Mouse (Mus musculus): ENCODE data around the gene Zfp931. TPM values are rescaled to one million over a fixed set of nuclear protein-coding genes. Genes with fewer than 3 reads are reported as not detected.
A peak's percentile ranks its signal among the peaks of the same experiment; 100 is the strongest.
"Not testable (repeated sequence)": the region's sequence is repeated elsewhere in the genome, so short reads cannot be mapped to it uniquely, and the experiment has no call there.

The Zfp931 gene
- total RNA-seq (2021) = 10 to 100 TPM; 19.0 to 23.8 TPM
- long read RNA-seq, transcript Zfp931-201 (3 exons, 1,372 nt) = major isoform, 18 of 23 reads
- long read RNA-seq, partial matches to known transcripts = 0 of 23 reads
- long read RNA-seq, other reads (novel, unspliced or antisense) = 4 of 23 reads

DNA sequence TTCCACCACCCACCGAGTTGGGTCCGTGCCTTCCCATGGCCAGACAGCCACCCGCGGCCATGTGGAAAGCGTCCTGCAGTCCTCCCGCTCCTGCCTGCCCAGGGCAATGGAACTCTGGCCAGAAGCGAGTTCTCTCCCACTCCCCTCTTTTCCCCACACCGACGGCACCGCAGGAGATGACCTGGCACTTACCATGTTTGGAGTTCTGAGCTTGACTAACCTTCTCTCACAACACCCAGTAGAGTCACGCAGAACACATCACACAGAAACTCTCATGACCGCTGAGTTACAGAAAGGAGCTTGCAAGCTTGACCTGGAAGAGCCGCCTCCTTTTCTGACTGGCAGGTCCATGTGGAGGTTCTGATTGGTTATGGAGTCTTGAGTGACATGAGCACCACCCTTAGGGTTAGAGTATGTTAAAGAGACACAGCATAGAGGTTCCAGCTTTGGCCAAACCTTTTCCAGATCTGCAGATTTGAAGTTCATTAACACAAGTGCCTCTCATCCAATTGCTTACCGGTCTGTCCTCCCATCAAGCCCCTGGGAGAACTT, at the start of gene Zfp931:
TSS of gene Zfp931 (minus strand) at position 311 of the 552 bp plus-strand sequence.
- not testable (repeated sequence) for DNase-seq (ENCODE audit: low spot score in 2 of 2)

DNA sequence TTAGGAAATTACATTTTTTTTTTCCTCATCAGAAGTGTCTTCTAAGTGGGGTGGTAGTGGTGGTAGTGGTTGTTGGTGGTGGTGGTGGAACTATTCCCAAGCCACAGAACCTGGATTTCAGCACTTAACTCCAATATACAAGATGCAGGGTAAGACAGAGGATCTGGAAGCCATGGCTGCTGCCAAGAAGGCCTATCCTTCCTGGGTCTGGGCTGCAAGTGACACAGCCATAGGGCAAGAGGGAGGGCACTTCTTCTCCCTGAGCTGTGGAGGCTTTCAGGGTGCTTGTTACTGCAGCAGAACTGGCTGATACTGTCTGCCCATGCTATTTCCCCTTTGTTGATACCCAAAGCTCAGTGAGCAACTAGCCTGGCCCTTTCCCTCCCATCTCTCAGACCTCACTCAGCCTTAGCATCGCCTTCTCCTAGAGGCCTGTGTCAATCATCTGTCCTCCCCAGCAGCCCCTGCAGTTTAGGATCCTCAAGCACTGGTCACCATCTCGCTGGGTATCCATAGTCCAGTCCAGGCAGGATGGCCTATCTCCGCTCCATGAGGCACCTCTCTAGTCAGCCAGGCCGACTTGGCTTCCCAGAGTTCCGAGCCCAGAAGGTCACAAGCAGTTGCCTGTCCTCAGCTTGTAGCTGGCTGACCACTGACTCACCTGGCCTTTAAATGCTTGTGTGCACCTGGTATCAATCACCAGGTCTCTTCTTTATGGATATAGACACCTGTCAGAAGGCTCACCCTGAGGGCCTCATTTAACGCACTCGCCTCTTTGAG, 48.0 kb upstream of the Zfp931 start:
- peak; percentile 2 to 8 for DNase-seq (ENCODE audit: low spot score in 2 of 2)

DNA sequence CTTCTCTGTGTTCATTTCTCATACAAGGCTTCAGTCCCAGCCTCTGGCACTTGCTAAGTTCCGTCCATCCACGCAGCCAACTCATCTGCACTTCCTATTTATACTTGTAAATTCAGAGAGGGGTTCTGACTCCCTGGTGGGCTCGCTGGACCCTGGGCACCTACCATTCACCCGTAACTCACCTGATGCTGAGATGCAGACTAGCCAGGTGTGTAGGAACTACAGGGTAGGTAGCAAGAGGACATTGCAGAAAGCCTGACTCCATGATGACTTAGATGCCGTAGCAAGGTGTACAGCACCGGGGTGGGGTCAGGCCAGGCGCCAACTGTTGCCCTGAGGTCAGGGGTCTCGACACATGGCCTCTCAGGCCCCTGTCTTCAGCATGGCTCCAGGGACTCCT, 47.2 kb upstream of the Zfp931 start:
- DNase-seq (ENCODE audit: low spot score in 2 of 2) = peak; percentile 2 to 8

GRCm38 (mm10) chr2:178123466-178123865, 45.2 kb upstream of the Zfp931 start:
- DNase-seq (ENCODE audit: low spot score in 2 of 2) = peak in 1 of 2 experiments; percentile 1

DNA sequence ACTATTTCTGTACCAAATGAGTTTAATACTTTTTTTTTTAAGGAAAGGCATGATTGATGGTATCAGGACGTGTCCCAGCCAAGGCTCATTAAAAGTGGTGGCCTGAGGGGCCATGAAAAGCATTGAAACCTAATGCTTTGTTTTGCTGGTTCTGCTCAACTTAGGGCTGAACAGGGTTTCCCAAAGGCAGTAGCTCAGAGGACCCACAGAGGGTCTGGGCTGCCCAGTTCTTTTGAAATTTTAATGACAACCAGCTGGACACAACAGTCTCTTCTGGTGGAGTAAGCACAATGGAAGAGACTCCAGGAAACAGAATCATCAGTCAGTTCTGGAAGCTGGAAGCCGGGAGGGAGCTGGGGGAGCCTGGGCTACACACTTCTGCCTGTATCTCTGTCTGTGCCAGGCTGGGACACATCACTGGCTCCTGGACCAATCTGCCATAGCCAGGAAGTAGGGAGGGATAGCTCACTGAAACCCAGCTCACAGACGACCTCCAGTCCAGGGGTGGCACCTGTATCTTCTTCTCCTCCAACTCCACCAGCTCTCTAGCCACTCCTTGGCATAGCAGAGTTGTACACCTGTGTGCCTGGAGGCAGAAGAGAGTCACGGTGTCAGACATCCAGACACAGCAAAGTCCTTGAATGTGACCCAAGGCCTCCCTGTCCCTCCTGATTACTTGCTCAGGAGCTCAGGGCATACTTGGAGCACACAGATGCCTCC, 43.8 kb upstream of the Zfp931 start:
- DNase-seq (ENCODE audit: low spot score in 2 of 2) = peak in 1 of 2 experiments; percentile 2

DNA sequence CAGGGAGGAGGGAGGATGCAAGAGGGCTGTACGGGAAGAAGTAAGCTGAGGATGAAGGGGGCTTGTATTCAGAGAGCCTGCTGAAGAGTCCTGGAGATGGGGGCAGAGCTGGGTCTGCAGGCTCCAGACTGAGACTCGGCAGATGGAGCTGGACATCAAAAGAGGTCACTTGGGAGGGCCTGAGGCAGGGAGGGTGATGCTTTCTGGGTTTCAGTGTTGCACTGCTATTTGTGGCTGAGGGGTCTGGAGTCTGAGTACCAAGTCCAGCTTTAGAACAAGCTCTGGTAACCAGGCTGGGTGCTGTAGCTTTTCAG, 43.1 kb upstream of the Zfp931 start:
- DNase-seq (ENCODE audit: low spot score in 2 of 2) = peak in 1 of 2 experiments; percentile 1

DNA sequence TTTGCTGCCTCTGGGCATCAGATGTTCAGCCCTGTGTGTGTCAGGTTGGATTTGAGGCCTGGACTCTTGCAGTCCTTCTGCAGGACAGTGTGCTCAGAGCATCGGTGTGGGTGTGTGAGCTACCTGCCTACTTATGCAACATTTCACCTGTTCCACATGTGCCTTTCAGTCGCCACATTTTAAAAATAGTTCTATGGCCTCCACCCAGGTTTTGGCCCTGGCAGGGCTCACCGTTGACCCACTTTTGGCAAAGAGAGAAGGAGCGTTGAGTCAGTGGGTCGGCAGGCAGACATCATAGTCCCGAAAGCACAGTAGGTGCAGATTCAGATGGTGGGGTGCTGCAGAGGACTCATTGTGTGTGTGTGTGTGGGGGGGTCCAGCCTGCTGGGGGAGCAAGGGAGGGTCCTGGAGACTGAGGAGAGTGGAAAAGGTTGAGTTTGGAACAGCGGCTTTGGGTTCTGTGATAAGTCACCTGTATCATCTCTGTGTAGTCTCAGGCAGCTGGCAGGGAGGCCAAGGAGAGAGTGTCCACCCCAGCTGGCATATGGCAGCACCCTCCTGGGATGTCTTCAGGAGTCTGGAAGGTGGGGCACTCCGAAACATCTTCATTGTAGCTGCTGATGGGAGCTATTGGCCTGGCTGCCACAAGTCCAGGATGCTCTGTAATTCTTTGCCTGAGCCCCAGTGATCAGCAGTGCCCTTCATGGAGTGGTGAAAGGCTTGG, 42.5 kb upstream of the Zfp931 start:
- no peak for DNase-seq (ENCODE audit: low spot score in 2 of 2)

GRCm38 (mm10) chr2:178120356-178120645, 42.0 kb upstream of the Zfp931 start:
- no peak for DNase-seq (ENCODE audit: low spot score in 2 of 2)

DNA sequence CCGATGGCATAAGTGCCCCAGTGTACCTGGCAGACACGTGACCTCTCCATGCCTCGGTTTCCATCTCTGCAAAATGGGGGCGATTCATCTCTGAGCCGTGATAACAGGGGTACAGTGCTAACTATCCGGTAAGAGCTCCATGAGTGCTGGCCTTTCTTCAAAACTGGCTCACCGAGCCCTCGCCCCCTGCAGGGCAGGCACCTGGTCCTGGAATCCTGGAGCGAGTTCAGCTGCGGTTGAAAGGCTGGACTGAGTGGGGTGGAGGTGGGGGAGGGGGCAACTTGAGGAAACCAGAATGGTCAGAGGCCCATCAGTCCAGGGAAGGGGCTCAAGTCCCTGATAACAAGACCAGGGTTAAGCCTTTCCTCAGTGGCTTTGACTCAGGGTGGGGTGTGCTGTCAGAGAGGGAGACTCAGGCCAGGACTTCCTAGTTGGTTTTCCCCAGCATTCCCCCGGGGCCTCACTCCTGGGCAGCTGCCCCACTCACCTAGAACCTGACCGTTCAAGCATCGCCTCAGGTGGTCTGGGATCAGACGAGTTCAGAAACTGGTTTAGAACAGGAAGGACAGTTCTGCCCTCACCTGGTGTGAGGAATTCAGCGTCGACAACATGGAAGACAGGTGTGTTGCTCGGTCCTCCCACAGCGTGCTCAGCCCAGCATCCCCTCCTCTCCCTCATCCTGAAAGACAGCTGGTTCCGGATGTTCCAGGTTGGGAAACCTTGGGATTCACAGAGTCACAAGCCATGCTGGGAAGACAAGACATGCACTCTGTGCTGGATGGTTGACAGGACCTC, 41.5 kb upstream of the Zfp931 start:
- DNase-seq (ENCODE audit: low spot score in 2 of 2) = no peak

GRCm38 (mm10) chr2:178118801-178119560, 40.7 kb upstream of the Zfp931 start, which contains the start of gene Phactr3:
Gene Phactr3, plus strand, starts transcription at chr2:178118975.
- DNase-seq (ENCODE audit: low spot score in 2 of 2) = peak in 1 of 2 experiments; percentile 23

DNA sequence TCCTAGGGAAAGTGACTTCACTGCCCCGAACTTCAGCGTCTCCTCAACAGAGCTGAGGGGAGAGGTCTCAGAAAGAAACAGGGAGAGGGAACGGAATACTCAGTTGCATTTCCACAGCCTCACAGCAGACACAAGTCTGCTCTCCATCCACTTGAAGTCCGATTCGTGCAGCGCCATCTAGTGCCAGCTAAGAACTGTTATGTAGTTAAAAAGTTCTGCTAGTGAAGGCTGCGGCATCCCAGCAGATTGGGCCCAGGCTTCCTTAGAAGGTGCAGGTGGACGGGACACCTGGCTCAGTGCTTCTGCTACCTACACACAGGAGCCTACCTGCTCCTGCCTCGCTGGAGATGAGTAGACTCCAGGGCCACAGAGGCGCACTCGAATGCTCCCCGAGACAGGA, 39.7 kb upstream of the Zfp931 start:
- DNase-seq (ENCODE audit: low spot score in 2 of 2) = peak; percentile 54 to 72

DNA sequence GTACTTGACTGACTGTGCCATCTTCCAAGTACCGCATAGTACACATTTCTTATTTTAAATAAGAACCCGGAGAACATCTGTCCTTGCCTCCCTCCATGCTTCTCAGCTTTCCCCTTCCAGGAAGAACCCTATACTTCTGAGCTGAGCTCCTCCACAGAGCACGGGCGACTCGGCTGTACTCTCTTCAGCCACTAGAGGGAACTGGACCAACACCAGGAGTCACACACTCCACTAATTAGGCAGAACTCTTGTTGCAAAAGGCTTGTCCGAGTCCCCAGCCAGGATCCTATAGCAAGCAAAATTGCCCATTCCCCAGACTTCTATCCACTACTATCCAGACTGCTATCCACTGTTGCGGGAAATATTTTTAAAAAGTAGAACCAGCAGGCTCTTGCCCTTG, 23.7 kb upstream of the Zfp931 start:
- DNase-seq (ENCODE audit: low spot score in 2 of 2) = peak; percentile 72 to 76

GRCm38 (mm10) chr2:178098021-178098420, 19.7 kb upstream of the Zfp931 start:
- peak; percentile 59 to 68 for DNase-seq (ENCODE audit: low spot score in 2 of 2)

DNA sequence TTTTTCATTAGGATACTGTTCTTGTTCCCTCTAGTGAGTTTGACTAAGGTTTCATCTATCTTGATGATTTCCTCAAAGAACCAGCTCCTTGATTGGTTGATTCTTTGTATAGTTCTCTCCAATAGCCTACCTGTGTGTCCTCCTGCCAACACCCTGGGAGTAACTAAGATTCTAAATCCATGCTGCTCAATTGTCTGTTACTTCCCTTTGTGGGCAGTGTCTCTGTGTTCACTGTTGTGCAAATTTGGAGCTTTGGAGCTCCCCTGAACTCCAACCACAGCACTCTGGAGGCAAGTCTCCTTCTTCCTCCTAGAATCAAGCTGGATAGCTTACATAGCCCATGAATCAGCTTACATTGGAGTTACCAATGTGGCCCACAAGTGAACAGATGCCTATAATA, 11.3 kb upstream of the Zfp931 start:
- no peak for DNase-seq (ENCODE audit: low spot score in 2 of 2)

GRCm38 (mm10) chr2:178058195-178058594, 20.1 kb downstream of the Zfp931 start:
- peak; percentile 62 for DNase-seq (ENCODE audit: low spot score in 2 of 2)

- DNase-seq (ENCODE audit: low spot score in 2 of 2) = not testable (repeated sequence)
These were observed 50.7 kb downstream of the Zfp931 start for GRCm38 (mm10) chr2:178027601-178028000.

- DNase-seq (ENCODE audit: low spot score in 2 of 2) = not testable (repeated sequence)
These were observed 54.4 kb downstream of the Zfp931 start for GRCm38 (mm10) chr2:178023861-178024260.

DNA sequence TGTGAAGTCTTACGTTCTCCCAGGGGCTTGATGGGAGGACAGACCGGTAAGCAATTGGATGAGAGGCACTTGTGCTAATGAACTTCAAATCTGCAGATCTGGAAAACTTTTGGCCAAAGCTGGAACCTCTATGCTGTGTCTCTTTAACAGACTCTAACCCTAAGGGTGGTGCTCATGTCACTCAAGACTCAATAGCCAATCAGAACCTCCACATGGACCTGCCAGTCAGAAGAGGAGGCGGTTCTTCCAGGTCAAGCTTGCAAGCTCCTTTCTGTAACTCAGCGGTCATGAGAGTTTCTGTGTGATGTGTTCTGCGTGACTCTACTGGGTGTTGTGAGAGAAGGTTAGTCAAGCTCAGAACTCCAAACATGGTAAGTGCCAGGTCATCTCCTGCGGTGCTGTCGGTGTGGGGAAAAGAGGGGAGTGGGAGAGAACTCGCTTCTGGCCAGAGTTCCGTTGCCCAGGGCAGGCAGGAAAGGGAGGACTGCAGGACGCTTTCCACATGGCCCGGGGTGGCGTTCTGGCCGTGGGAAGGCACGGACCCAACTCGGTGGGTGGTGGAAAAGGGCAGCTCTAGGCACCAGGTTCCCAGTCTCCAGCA, 55.2 kb downstream of the Zfp931 start, which contains the start of gene Zfp971:
TSS of gene Zfp971 (plus strand) at position 274 of the 601 bp plus-strand sequence.
- DNase-seq (ENCODE audit: low spot score in 2 of 2) = peak; percentile 47 to 65

DNA sequence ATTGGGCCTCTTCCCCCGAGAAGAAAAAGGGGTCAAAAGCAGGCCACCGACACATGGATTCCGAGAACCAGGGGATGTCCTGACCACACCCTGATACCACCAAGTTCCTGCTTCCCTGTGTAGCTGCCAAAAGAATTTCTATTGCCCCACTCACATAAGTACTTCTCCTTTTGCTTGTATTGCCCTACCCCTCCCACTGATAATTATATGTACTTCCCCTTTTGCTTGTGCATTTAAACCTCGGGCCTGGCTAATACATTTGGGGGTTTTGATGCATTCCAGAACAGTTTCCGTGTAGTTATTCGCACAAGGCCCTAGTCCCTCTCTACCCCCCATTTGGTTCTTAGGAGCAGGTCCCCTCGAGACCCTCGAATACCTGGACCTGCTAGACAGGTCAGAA, 57.5 kb downstream of the Zfp931 start:
- DNase-seq (ENCODE audit: low spot score in 2 of 2) = not testable (repeated sequence)

Measured in layer of hippocampus, postnatal 10 days (tissue).